Mouse (Mus musculus) stomach, embryonic 16.5 days (tissue): ENCODE data around the gene Padi6. TPM values are rescaled to one million over a fixed set of nuclear protein-coding genes. Genes with fewer than 3 reads are reported as not detected.

ENCODE experiments used
- ATAC-seq: fragments of 200-750 bp; cut with Nextera tagmentation; 2 replicates; pipeline ENCODE4 v1.8.0; 2017; ENCODE audit warnings: moderate number of reproducible peaks, moderate TSS enrichment; ENCODE audit not compliant: insufficient read depth, low FRiP score
- H3K27ac ChIP-seq: fragments of 300-500 bp; sonication (generic); 2 replicates; pipeline ENCODE4 v1.5.1; 2014; ENCODE audit warnings: low read length
- H3K27me3 ChIP-seq: fragments of 300-500 bp; sonication (generic); 2 replicates; pipeline ENCODE4 v1.6.1; 2014; ENCODE audit warnings: low read length, control low read depth, mixed read lengths; ENCODE audit not compliant: control insufficient read depth, insufficient read depth
- H3K36me3 ChIP-seq: fragments of 300-500 bp; sonication (generic); 2 replicates; pipeline ENCODE4 v1.6.1; 2014; ENCODE audit warnings: low read length; ENCODE audit not compliant: control insufficient read depth, insufficient read depth
- H3K4me1 ChIP-seq: fragments of 300-500 bp; sonication (generic); 2 replicates; pipeline ENCODE4 v1.6.1; 2014; ENCODE audit warnings: low read length, control low read depth, mixed read lengths; ENCODE audit not compliant: control insufficient read depth, insufficient read depth
- H3K4me2 ChIP-seq: fragments of 300-500 bp; sonication (generic); 2 replicates; pipeline ENCODE4 v1.6.1; 2014; ENCODE audit warnings: low read depth, low read length, mixed read lengths
- H3K4me3 ChIP-seq: fragments of 300-500 bp; sonication (generic); replicated peaks from 2 replicates; pipeline ENCODE4 v1.5.1; 2014; ENCODE audit warnings: mild to moderate bottlenecking, low read length
- H3K9ac ChIP-seq: fragments of 300-500 bp; sonication (generic); 2 replicates; pipeline ENCODE4 v1.6.1; 2014; ENCODE audit warnings: low read length
- H3K9me3 ChIP-seq: fragments of 300-500 bp; sonication (generic); replicated peaks from 2 replicates; pipeline ENCODE4 v1.6.1; 2016; ENCODE audit warnings: low read length, control low read depth; ENCODE audit not compliant: control insufficient read depth
- WGBS: fragments of 180-500 bp; shearing (Covaris S2); extraction: QIAGEN DNeasy Blood & Tissue Kit; methylation state at CpG from one replicate; pipeline ENCODE4 v1.1.7; 2014; 5-methylcytosine and 5-hydroxymethylcytosine counted together
- polyA plus RNA-seq: library from polyadenylated mRNA; unstranded; fragments of >200 nt; fragmentation: Nextera tagmentation; extraction: Ambion mirVana; gene quantifications from 2 replicates; pipeline ENCODE4 v1.2.1, GENCODE M21; 2015

Gene Padi6
- polyA plus RNA-seq, 1 experiment from 2014 or later, result 0.05 TPM

- 8% methylated on average over 20 of the region's 20 CpGs for WGBS
Measured at GRCm38 (mm10) chr4:140700269-140701018, 42.0 kb downstream of the Padi6 start, which contains the start of gene Rcc2. Rcc2 (plus strand) TSS chr4:140700541.

GRCm38 (mm10) chr4:140699441-140700127, 42.9 kb downstream of the Padi6 start:
- ATAC-seq, result peak; percentile 9; the same call in 1 of the 2 replicates
- Histone ChIP-seq H3K36me3 (no peaks in the 10 kb centered on the region), H3K4me1 (peaks cover 23% of the 10 kb centered on the region), H3K9ac (peak overlapping the region; percentile 90), H3K9me3 (no peaks in the 10 kb centered on the region), H3K27me3 (no peaks in the 10 kb centered on the region; the same call in 1 of the 2 replicates), H3K27ac (peak overlapping the region; percentile 98), H3K4me3 (peak overlapping the region; percentile 85), H3K4me2 (peak overlapping the region; percentile 81)
- WGBS, result 6% methylated on average over 29 of the region's 29 CpGs

More at GRCm38 (mm10) chr4:140700269-140701018, 42.0 kb downstream of the Padi6 start, which contains the start of gene Rcc2:
- no peak for ATAC-seq
- H3K27me3 ChIP-seq, result no peaks in the 10 kb centered on the region; the same call in 1 of the 2 replicates
- peaks cover 29% of the 10 kb centered on the region for H3K4me1 ChIP-seq
- H3K4me3 ChIP-seq, result peak within 1 kb of the TSS; percentile 85
- no peaks in the 10 kb centered on the region for H3K9me3 ChIP-seq
- peak within 1 kb of the TSS; percentile 81 for H3K4me2 ChIP-seq
- no peaks in the 10 kb centered on the region; the same call in 1 of the 2 replicates for H3K36me3 ChIP-seq
- peak within 1 kb of the TSS; percentile 90 for H3K9ac ChIP-seq
- peak within 1 kb of the TSS; percentile 98 for H3K27ac ChIP-seq

- no peak overlapping the region for H3K9ac ChIP-seq
- ATAC-seq, result no peak
- H3K4me1 ChIP-seq, result peaks cover 8% of the 10 kb centered on the region
- H3K36me3 ChIP-seq, result no peaks in the 10 kb centered on the region
- H3K4me2 ChIP-seq, result no peak overlapping the region
- no peaks in the 10 kb centered on the region; the same call in 1 of the 2 replicates for H3K27me3 ChIP-seq
- H3K4me3 ChIP-seq, result no peak overlapping the region
- no peak overlapping the region for H3K27ac ChIP-seq
- no peaks in the 10 kb centered on the region for H3K9me3 ChIP-seq
- WGBS, result 67% methylated on average over 14 of the region's 14 CpGs
Measured at GRCm38 (mm10) chr4:140695675-140696585, 46.5 kb downstream of the Padi6 start.

GRCm38 (mm10) chr4:140695146-140695545, 47.3 kb downstream of the Padi6 start:
- no peaks in the 10 kb centered on the region for H3K36me3 ChIP-seq
- H3K9ac ChIP-seq, result no peak overlapping the region
- no peak overlapping the region for H3K4me2 ChIP-seq
- ATAC-seq, result no peak
- H3K9me3 ChIP-seq, result no peaks in the 10 kb centered on the region
- peaks cover 4% of the 10 kb centered on the region; the same call in 1 of the 2 replicates for H3K4me1 ChIP-seq
- no peak overlapping the region for H3K4me3 ChIP-seq
- WGBS, result 77% methylated on average over 7 of the region's 7 CpGs
- H3K27ac ChIP-seq, result no peak overlapping the region
- no peaks in the 10 kb centered on the region; the same call in 1 of the 2 replicates for H3K27me3 ChIP-seq

GRCm38 (mm10) chr4:140694551-140695060, 47.8 kb downstream of the Padi6 start:
- no peak overlapping the region for H3K4me2 ChIP-seq
- no peak overlapping the region for H3K27ac ChIP-seq
- H3K27me3 ChIP-seq, result no peaks in the 10 kb centered on the region; the same call in 1 of the 2 replicates
- WGBS, result 36% methylated on average over 1 of the region's 1 CpGs
- 0 out of 2 replicates have a peak, but pooled peaks cover 6% of the 10 kb centered on the region for H3K4me1 ChIP-seq
- no peaks in the 10 kb centered on the region for H3K9me3 ChIP-seq
- no peaks in the 10 kb centered on the region for H3K36me3 ChIP-seq
- H3K9ac ChIP-seq, result no peak overlapping the region
- ATAC-seq, result no peak
- no peak overlapping the region for H3K4me3 ChIP-seq

GRCm38 (mm10) chr4:140693513-140693912, 48.9 kb downstream of the Padi6 start:
- ATAC-seq, result no peak
- Histone ChIP-seq H3K4me3 (no peak overlapping the region), H3K9me3 (no peaks in the 10 kb centered on the region), H3K36me3 (no peaks in the 10 kb centered on the region), H3K4me1 (0 out of 2 replicates have a peak, but pooled peaks cover 6% of the 10 kb centered on the region), H3K27ac (no peak overlapping the region), H3K4me2 (no peak overlapping the region), H3K27me3 (no peaks in the 10 kb centered on the region), H3K9ac (no peak overlapping the region)
- 74% methylated on average over 4 of the region's 4 CpGs for WGBS

- Histone ChIP-seq H3K4me2 (no peak overlapping the region), H3K9me3 (no peaks in the 10 kb centered on the region), H3K4me1 (0 out of 2 replicates have a peak, but pooled peaks cover 6% of the 10 kb centered on the region), H3K4me3 (no peak overlapping the region), H3K27ac (no peak overlapping the region), H3K27me3 (no peaks in the 10 kb centered on the region), H3K9ac (no peak overlapping the region), H3K36me3 (no peaks in the 10 kb centered on the region)
- no peak for ATAC-seq
- 74% methylated on average over 7 of the region's 7 CpGs for WGBS
Measured at GRCm38 (mm10) chr4:140691481-140691880, 51.0 kb downstream of the Padi6 start.

GRCm38 (mm10) chr4:140689873-140690655, 52.4 kb downstream of the Padi6 start:
- 0 out of 2 replicates have a peak overlapping the region, but pooled peaks have one; percentile 11 for H3K9ac ChIP-seq
- peak overlapping the region; percentile 10; the same call in 1 of the 2 replicates for H3K4me2 ChIP-seq
- ATAC-seq, result peak; percentile 37; the same call in 1 of the 2 replicates
- H3K4me3 ChIP-seq, result no peak overlapping the region
- H3K27ac ChIP-seq, result peak overlapping the region; percentile 64
- peaks cover 8% of the 10 kb centered on the region for H3K4me1 ChIP-seq
- WGBS, result 51% methylated on average over 16 of the region's 16 CpGs
- no peaks in the 10 kb centered on the region for H3K27me3 ChIP-seq
- no peaks in the 10 kb centered on the region for H3K36me3 ChIP-seq
- H3K9me3 ChIP-seq, result no peaks in the 10 kb centered on the region
